Mouse (Mus musculus): ENCODE measurements around the gene Arap2. TPM values are rescaled to one million over a fixed set of nuclear protein-coding genes. Genes with fewer than 3 reads are reported as not detected.
A peak's percentile ranks its signal among the peaks of the same experiment; 100 is the strongest.

Arap2 gene
- polyA plus RNA-seq, 1 experiment from 2014 or later, result 2.0 TPM

- H3K9ac ChIP-seq (replicated peaks; ENCODE audit: low read length), result no peak overlapping the region
- WGBS, result 65% methylated on average over 6 of the region's 6 CpGs
- no peak overlapping the region for H3K4me2 ChIP-seq (replicated peaks; ENCODE audit: low read depth, low read length)
- no peak for ATAC-seq (ENCODE audit: low FRiP score, low TSS enrichment)
- H3K27ac ChIP-seq (ENCODE audit: low read length), result no peak overlapping the region
- no peaks in the 10 kb centered on the region for H3K27me3 ChIP-seq (ENCODE audit: insufficient read depth, low read length)
- no peaks in the 10 kb centered on the region for H3K9me3 ChIP-seq (ENCODE audit: low read length)
- no peaks in the 10 kb centered on the region for H3K36me3 ChIP-seq (ENCODE audit: insufficient read depth, low read length)
- H3K4me1 ChIP-seq (ENCODE audit: insufficient read depth, low read length), result no peaks in the 10 kb centered on the region
- no peak overlapping the region for H3K4me3 ChIP-seq (ENCODE audit: low read length)
Measured at GRCm38 (mm10) chr5:62710955-62711354, 55.0 kb downstream of the Arap2 start.

DNA sequence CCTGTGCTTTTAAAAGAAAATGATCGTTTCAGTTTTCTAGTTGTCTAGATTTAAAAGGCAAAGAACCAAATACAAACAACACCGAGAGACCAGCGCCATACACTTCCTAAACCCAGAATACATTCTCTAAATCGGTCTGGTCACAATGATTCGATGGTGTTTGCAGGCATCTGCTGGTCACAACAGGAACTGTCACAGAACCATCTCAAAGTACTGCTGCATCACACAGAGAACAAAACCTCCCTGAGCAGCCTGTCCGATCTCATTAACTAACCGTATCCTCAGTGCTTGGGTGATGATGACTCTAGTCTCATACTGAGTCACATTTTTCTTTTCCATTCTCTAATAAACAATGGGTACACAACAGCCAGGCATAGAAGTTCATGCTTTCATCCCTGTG, 59.1 kb downstream of the Arap2 start:
- no peak overlapping the region for H3K9ac ChIP-seq (replicated peaks; ENCODE audit: low read length)
- H3K9me3 ChIP-seq (ENCODE audit: low read length), result no peaks in the 10 kb centered on the region
- no peak overlapping the region for H3K27ac ChIP-seq (ENCODE audit: low read length)
- ATAC-seq (ENCODE audit: low FRiP score, low TSS enrichment), result peak; percentile 77; the same call in 1 of the 2 replicates
- no peak overlapping the region for H3K4me2 ChIP-seq (replicated peaks; ENCODE audit: low read depth, low read length)
- no peaks in the 10 kb centered on the region for H3K36me3 ChIP-seq (ENCODE audit: insufficient read depth, low read length)
- no peak overlapping the region for H3K4me3 ChIP-seq (ENCODE audit: low read length)
- no peaks in the 10 kb centered on the region for H3K27me3 ChIP-seq (ENCODE audit: insufficient read depth, low read length)
- WGBS, result 58% methylated on average over 7 of the region's 7 CpGs
- H3K4me1 ChIP-seq (ENCODE audit: insufficient read depth, low read length), result no peaks in the 10 kb centered on the region

GRCm38 (mm10) chr5:62689965-62690364, 76.0 kb downstream of the Arap2 start:
- no peak overlapping the region for H3K4me3 ChIP-seq (ENCODE audit: low read length)
- no peaks in the 10 kb centered on the region for H3K27me3 ChIP-seq (ENCODE audit: insufficient read depth, low read length)
- no peaks in the 10 kb centered on the region for H3K4me1 ChIP-seq (ENCODE audit: insufficient read depth, low read length)
- no peaks in the 10 kb centered on the region for H3K36me3 ChIP-seq (ENCODE audit: insufficient read depth, low read length)
- 71% methylated on average over 4 of the region's 4 CpGs for WGBS
- H3K4me2 ChIP-seq (replicated peaks; ENCODE audit: low read depth, low read length), result no peak overlapping the region
- no peaks in the 10 kb centered on the region for H3K9me3 ChIP-seq (ENCODE audit: low read length)
- H3K9ac ChIP-seq (replicated peaks; ENCODE audit: low read length), result no peak overlapping the region
- ATAC-seq (ENCODE audit: low FRiP score, low TSS enrichment), result no peak
- H3K27ac ChIP-seq (ENCODE audit: low read length), result no peak overlapping the region

GRCm38 (mm10) chr5:62683751-62684150, 82.2 kb downstream of the Arap2 start:
- Histone ChIP-seq H3K4me3 (ENCODE audit: low read length) (no peak overlapping the region), H3K4me1 (ENCODE audit: insufficient read depth, low read length) (no peaks in the 10 kb centered on the region), H3K27ac (ENCODE audit: low read length) (no peak overlapping the region), H3K27me3 (ENCODE audit: insufficient read depth, low read length) (no peaks in the 10 kb centered on the region), H3K9ac (replicated peaks; ENCODE audit: low read length) (no peak overlapping the region), H3K9me3 (ENCODE audit: low read length) (no peaks in the 10 kb centered on the region), H3K4me2 (replicated peaks; ENCODE audit: low read depth, low read length) (no peak overlapping the region), H3K36me3 (ENCODE audit: insufficient read depth, low read length) (no peaks in the 10 kb centered on the region)
- no peak for ATAC-seq (ENCODE audit: low FRiP score, low TSS enrichment)
- WGBS, result 81% methylated on average over 3 of the region's 3 CpGs

GRCm38 (mm10) chr5:62683207-62683606, 82.8 kb downstream of the Arap2 start:
- ATAC-seq (ENCODE audit: low FRiP score, low TSS enrichment), result no peak
- 89% methylated on average over 3 of the region's 3 CpGs for WGBS

GRCm38 (mm10) chr5:62677390-62677789, 88.6 kb downstream of the Arap2 start:
- ATAC-seq (ENCODE audit: low FRiP score, low TSS enrichment), result no peak

More at GRCm38 (mm10) chr5:62683207-62683606, 82.8 kb downstream of the Arap2 start:
- H3K27me3 ChIP-seq (ENCODE audit: insufficient read depth, low read length), result no peaks in the 10 kb centered on the region
- no peak overlapping the region for H3K9ac ChIP-seq (replicated peaks; ENCODE audit: low read length)
- H3K4me2 ChIP-seq (replicated peaks; ENCODE audit: low read depth, low read length), result no peak overlapping the region
- no peak overlapping the region for H3K27ac ChIP-seq (ENCODE audit: low read length)
- H3K4me1 ChIP-seq (ENCODE audit: insufficient read depth, low read length), result no peaks in the 10 kb centered on the region
- H3K9me3 ChIP-seq (ENCODE audit: low read length), result no peaks in the 10 kb centered on the region
- no peak overlapping the region for H3K4me3 ChIP-seq (ENCODE audit: low read length)
- H3K36me3 ChIP-seq (ENCODE audit: insufficient read depth, low read length), result no peaks in the 10 kb centered on the region

DNA sequence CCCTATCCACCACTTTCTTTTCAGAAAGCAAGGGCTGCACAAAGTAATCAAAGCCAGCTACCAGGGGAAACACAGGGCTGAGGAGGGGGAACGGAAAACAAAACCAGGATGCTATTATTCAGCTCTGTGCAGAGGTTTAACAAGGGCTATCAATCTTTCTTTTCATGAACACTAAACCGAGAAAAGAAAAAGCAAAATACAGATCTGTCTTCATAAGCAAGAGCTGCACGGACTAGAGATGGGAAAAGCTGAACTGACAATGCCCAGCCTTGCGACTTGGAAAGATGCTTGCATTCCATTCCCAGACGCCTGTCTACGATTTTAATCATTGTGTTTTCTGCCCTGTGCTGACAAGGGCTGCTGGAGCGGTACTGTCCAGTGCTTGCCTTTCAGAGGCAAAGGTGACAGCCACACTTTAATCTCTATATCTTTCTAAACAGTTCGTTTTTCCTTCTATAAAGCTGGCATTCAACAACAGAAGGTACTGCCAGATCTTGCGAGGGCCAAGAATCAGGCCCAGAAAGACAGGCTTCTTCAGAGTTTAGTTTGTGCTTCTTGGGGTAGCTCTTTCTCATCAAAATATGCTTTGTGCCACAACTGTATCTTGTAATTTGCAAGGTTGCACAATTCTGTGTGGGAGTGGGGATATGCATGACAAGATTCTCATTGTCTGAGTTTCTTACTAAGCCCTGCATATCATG, 93.1 kb downstream of the Arap2 start:
- WGBS, result 7% methylated on average over 9 of the region's 9 CpGs
- ATAC-seq (ENCODE audit: low FRiP score, low TSS enrichment), result peak; percentile 57; the same call in 1 of the 2 replicates

More at GRCm38 (mm10) chr5:62677390-62677789, 88.6 kb downstream of the Arap2 start:
- Histone ChIP-seq H3K36me3 (ENCODE audit: insufficient read depth, low read length) (no peaks in the 10 kb centered on the region), H3K9me3 (ENCODE audit: low read length) (no peaks in the 10 kb centered on the region), H3K4me3 (ENCODE audit: low read length) (no peak overlapping the region), H3K27me3 (ENCODE audit: insufficient read depth, low read length) (no peaks in the 10 kb centered on the region), H3K27ac (ENCODE audit: low read length) (no peak overlapping the region), H3K4me1 (ENCODE audit: insufficient read depth, low read length) (peaks cover 5% of the 10 kb centered on the region), H3K9ac (replicated peaks; ENCODE audit: low read length) (no peak overlapping the region), H3K4me2 (replicated peaks; ENCODE audit: low read depth, low read length) (no peak overlapping the region)
- 91% methylated on average over 7 of the region's 7 CpGs for WGBS

GRCm38 (mm10) chr5:62665329-62665728, 100.6 kb downstream of the Arap2 start:
- Histone ChIP-seq H3K27ac (ENCODE audit: low read length) (no peak overlapping the region), H3K27me3 (ENCODE audit: insufficient read depth, low read length) (no peaks in the 10 kb centered on the region), H3K4me3 (ENCODE audit: low read length) (no peak overlapping the region), H3K4me2 (replicated peaks; ENCODE audit: low read depth, low read length) (no peak overlapping the region), H3K9me3 (ENCODE audit: low read length) (no peaks in the 10 kb centered on the region), H3K9ac (replicated peaks; ENCODE audit: low read length) (no peak overlapping the region), H3K36me3 (ENCODE audit: insufficient read depth, low read length) (no peaks in the 10 kb centered on the region), H3K4me1 (ENCODE audit: insufficient read depth, low read length) (no peaks in the 10 kb centered on the region)
- ATAC-seq (ENCODE audit: low FRiP score, low TSS enrichment), result no peak

More for the DNA sequence above, 93.1 kb downstream of the Arap2 start:
- H3K9me3 ChIP-seq (ENCODE audit: low read length), result no peaks in the 10 kb centered on the region
- H3K4me1 ChIP-seq (ENCODE audit: insufficient read depth, low read length), result peaks cover 5% of the 10 kb centered on the region
- H3K4me3 ChIP-seq (ENCODE audit: low read length), result no peak overlapping the region; the same call in 1 of the 2 replicates
- no peaks in the 10 kb centered on the region for H3K36me3 ChIP-seq (ENCODE audit: insufficient read depth, low read length)
- peak overlapping the region; percentile 37 for H3K4me2 ChIP-seq (replicated peaks; ENCODE audit: low read depth, low read length)
- H3K27ac ChIP-seq (ENCODE audit: low read length), result peak overlapping the region; percentile 32; the same call in 1 of the 2 replicates
- H3K27me3 ChIP-seq (ENCODE audit: insufficient read depth, low read length), result no peaks in the 10 kb centered on the region
- no peak overlapping the region for H3K9ac ChIP-seq (replicated peaks; ENCODE audit: low read length)

- 93% methylated on average over 4 of the region's 4 CpGs for WGBS
Measured at GRCm38 (mm10) chr5:62664847-62665246, 101.1 kb downstream of the Arap2 start.

DNA sequence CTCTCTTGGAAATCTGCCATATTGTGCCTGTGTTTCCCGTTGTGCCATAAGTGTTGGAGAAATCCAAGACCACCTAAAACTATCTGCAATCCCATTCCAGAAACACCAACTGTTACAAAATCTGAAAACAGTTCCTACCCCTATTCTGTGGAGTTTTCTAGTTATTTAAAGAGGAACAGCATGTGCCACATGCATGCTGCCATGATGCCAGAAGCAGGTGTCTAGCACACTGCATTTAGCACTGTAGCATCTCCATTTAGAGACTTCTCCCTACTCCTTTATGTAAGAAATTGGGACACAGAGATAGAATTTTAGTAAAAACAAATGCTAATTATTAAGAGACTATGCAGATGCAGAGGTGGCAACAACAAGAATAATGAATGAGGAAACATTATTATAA, 102.8 kb downstream of the Arap2 start:
- no peaks in the 10 kb centered on the region for H3K9me3 ChIP-seq (ENCODE audit: low read length)
- no peak overlapping the region for H3K27ac ChIP-seq (ENCODE audit: low read length)
- no peaks in the 10 kb centered on the region for H3K27me3 ChIP-seq (ENCODE audit: insufficient read depth, low read length)
- ATAC-seq (ENCODE audit: low FRiP score, low TSS enrichment), result no peak
- H3K9ac ChIP-seq (replicated peaks; ENCODE audit: low read length), result no peak overlapping the region
- H3K4me3 ChIP-seq (ENCODE audit: low read length), result no peak overlapping the region
- H3K36me3 ChIP-seq (ENCODE audit: insufficient read depth, low read length), result no peaks in the 10 kb centered on the region
- H3K4me2 ChIP-seq (replicated peaks; ENCODE audit: low read depth, low read length), result no peak overlapping the region
- WGBS, result 82% methylated on average over 1 of the region's 1 CpGs
- H3K4me1 ChIP-seq (ENCODE audit: insufficient read depth, low read length), result no peaks in the 10 kb centered on the region

More at GRCm38 (mm10) chr5:62664847-62665246, 101.1 kb downstream of the Arap2 start:
- no peak overlapping the region for H3K9ac ChIP-seq (replicated peaks; ENCODE audit: low read length)
- no peaks in the 10 kb centered on the region for H3K27me3 ChIP-seq (ENCODE audit: insufficient read depth, low read length)
- no peaks in the 10 kb centered on the region for H3K4me1 ChIP-seq (ENCODE audit: insufficient read depth, low read length)
- no peak overlapping the region for H3K4me3 ChIP-seq (ENCODE audit: low read length)
- no peaks in the 10 kb centered on the region for H3K36me3 ChIP-seq (ENCODE audit: insufficient read depth, low read length)
- H3K4me2 ChIP-seq (replicated peaks; ENCODE audit: low read depth, low read length), result no peak overlapping the region
- no peak overlapping the region for H3K27ac ChIP-seq (ENCODE audit: low read length)
- H3K9me3 ChIP-seq (ENCODE audit: low read length), result no peaks in the 10 kb centered on the region
- no peak for ATAC-seq (ENCODE audit: low FRiP score, low TSS enrichment)

All from kidney, embryonic 16.5 days (tissue).